Mouse (Mus musculus) adrenal gland, postnatal 25 days (tissue): ENCODE data around the gene Vmn1r225. TPM values are rescaled to one million over a fixed set of nuclear protein-coding genes. Genes with fewer than 3 reads are reported as not detected.
"Not testable (repeated sequence)": the region's sequence is repeated elsewhere in the genome, so short reads cannot be mapped to it uniquely, and the experiment has no call there.

Source experiments
- DNase-seq: peaks from one replicate; pipeline ENCODE4 v3.0.0; 2021; ENCODE audit warnings: mixed read lengths
- long read RNA-seq: library from polyadenylated mRNA; stranded (forward); transcript quantifications from one replicate; pipeline ENCODE4 v2.0.0, GENCODE M21; 2021
- total RNA-seq: library from RNA; stranded (reverse); gene quantifications from 2 replicates; pipeline ENCODE4 v1.2.3, GENCODE M21; 2021

Vmn1r225 gene
- total RNA-seq = not detected in 2 replicates
- long read RNA-seq = 0 reads

GRCm38 (mm10) chr17:20497858-20498257 is at the start of gene Vmn1r225:
Gene Vmn1r225 (plus strand): TSS chr17:20498158.
- DNase-seq = no peak

GRCm38 (mm10) chr17:20473311-20473710 is 24.6 kb upstream of the Vmn1r225 start:
- DNase-seq = no peak

- DNase-seq = no peak
Measured at GRCm38 (mm10) chr17:20481231-20481630, 16.7 kb upstream of the Vmn1r225 start, which contains the start of gene Vmn2r108. Gene Vmn2r108 (minus strand): TSS chr17:20481331.

- DNase-seq = not testable (repeated sequence)
Measured at GRCm38 (mm10) chr17:20508247-20508646, 10.3 kb downstream of the Vmn1r225 start.

Other genes with a start within 250 kb of the Vmn1r225 start
- gene Vmn2r106, start 212.6 kb upstream of the Vmn1r225 start, total RNA-seq = not detected in 2 replicates
- gene Vmn2r107, start 152.9 kb upstream of the Vmn1r225 start, total RNA-seq = not detected in 2 replicates
- gene Vmn1r224, start 84.0 kb upstream of the Vmn1r225 start, total RNA-seq = not detected in 2 replicates
- not detected in 2 replicates for gene Vmn2r108, start 16.8 kb upstream of the Vmn1r225 start, total RNA-seq
- gene Vmn2r109, start 66.6 kb downstream of the Vmn1r225 start, total RNA-seq = not detected in 2 replicates
- gene Vmn2r110, start 98.3 kb downstream of the Vmn1r225 start, total RNA-seq = not detected in 2 replicates
- not detected in 2 replicates for gene Fpr-rs3, start 126.7 kb downstream of the Vmn1r225 start, total RNA-seq
- not detected in 2 replicates for gene Vmn1r226, start 184.7 kb downstream of the Vmn1r225 start, total RNA-seq
- gene Vmn1r227, start 231.7 kb downstream of the Vmn1r225 start, total RNA-seq = not detected in 2 replicates